Mouse (Mus musculus) ZHBTc4 (cell line): Measurements from ENCODE around the gene Hivep1.

Experiments
- DNase-seq: peaks from one replicate; pipeline ENCODE4 v3.0.0-alpha.2; 2011; ENCODE audit warnings: low read depth, low spot score

Gene Hivep1

GRCm38 (mm10) chr13:42222401-42222800, 170.6 kb downstream of the Hivep1 start:
- DNase-seq: no peak

- no peak for DNase-seq
Observed at GRCm38 (mm10) chr13:42228849-42229248, 177.0 kb downstream of the Hivep1 start.

- DNase-seq: no peak
Observed at GRCm38 (mm10) chr13:42233741-42234419, 182.1 kb downstream of the Hivep1 start.

- DNase-seq: no peak
Observed at GRCm38 (mm10) chr13:42238520-42238919, 186.7 kb downstream of the Hivep1 start.

- no peak for DNase-seq
Observed at GRCm38 (mm10) chr13:42242131-42242530, 190.3 kb downstream of the Hivep1 start.
